Mouse (Mus musculus) C2C12 (cell line): ENCODE data around the gene Pigx. TPM values are rescaled to one million over a fixed set of nuclear protein-coding genes. Genes with fewer than 3 reads are reported as not detected.

Experiments used
- H3K27me3 ChIP-seq: one replicate; pipeline ENCODE4 v1.6.1; 2011; ENCODE audit not compliant: control insufficient read depth, insufficient read depth, insufficient read length
- H3K36me3 ChIP-seq: one replicate; pipeline ENCODE4 v1.6.1; 2011; ENCODE audit not compliant: control insufficient read depth, insufficient read depth
- H3K4me3 ChIP-seq: one replicate; pipeline ENCODE4 v1.5.1; 2011; ENCODE audit warnings: mild to moderate bottlenecking, control low read depth; ENCODE audit not compliant: poor library complexity, insufficient read depth, severe bottlenecking
- H3K79me2 ChIP-seq: one replicate; pipeline ENCODE4 v1.6.1; 2011; ENCODE audit not compliant: control insufficient read depth, insufficient read depth
- H3K79me3 ChIP-seq: one replicate; pipeline ENCODE4 v1.6.1; 2011; ENCODE audit warnings: low read depth, control low read depth
- H3ac ChIP-seq: one replicate; pipeline ENCODE3; 2011; ENCODE audit warnings: low read depth; ENCODE audit not compliant: control insufficient read depth, insufficient read length
- CEBPB ChIP-seq: IDR thresholded peaks from one replicate; pipeline ENCODE4 v1.6.1; 2011; ENCODE audit warnings: low read depth, mild to moderate bottlenecking, control low read depth, moderate library complexity
- CTCF ChIP-seq: IDR thresholded peaks from one replicate; pipeline ENCODE4 v1.5.1; 2011; ENCODE audit not compliant: control insufficient read depth, insufficient read depth, insufficient read length
- FOSL1 ChIP-seq: IDR thresholded peaks from one replicate; pipeline ENCODE4 v1.8.0; 2011; ENCODE audit warnings: mild to moderate bottlenecking, low read length; ENCODE audit not compliant: poor library complexity, insufficient read depth, severe bottlenecking
- MAX ChIP-seq: IDR thresholded peaks from one replicate; pipeline ENCODE4 v1.6.1; 2011; ENCODE audit warnings: mild to moderate bottlenecking, control low read depth
- MYOD1 ChIP-seq: IDR thresholded peaks from one replicate; pipeline ENCODE4 v1.6.1; 2011; ENCODE audit warnings: low read depth; ENCODE audit not compliant: control insufficient read depth, insufficient read length
- MYOG ChIP-seq: IDR thresholded peaks from one replicate; pipeline ENCODE4 v1.6.1; 2011; ENCODE audit not compliant: control insufficient read depth, insufficient read length; ENCODE audit errors: extremely low read depth
- USF1 ChIP-seq: IDR thresholded peaks from one replicate; pipeline ENCODE4 v1.6.1; 2011; ENCODE audit warnings: low read depth, mild to moderate bottlenecking, control low read depth, moderate library complexity
- polyA plus RNA-seq: library from polyadenylated mRNA; unstranded; fragments of >200 nt; fragmentation: generic; extraction: Trizol; gene quantifications from one replicate; pipeline ENCODE4 v1.2.1, GENCODE M21; 2012; ENCODE audit warnings: missing spikeins

Pigx gene
- polyA plus RNA-seq, 1 experiment: 30.8 TPM

GRCm38 (mm10) chr16:32133148-32133547 lies 33.6 kb upstream of the Pigx start:
- H3K79me3 ChIP-seq: no peaks in the 10 kb centered on the region
- TF ChIP-seq CEBPB (no peak), MYOD1 (no peak), MYOG (no peak), USF1 (no peak), FOSL1 (no peak), MAX (no peak), CTCF (no peak)
- no peaks in the 10 kb centered on the region for H3K36me3 ChIP-seq
- H3ac ChIP-seq: no peak overlapping the region
- H3K27me3 ChIP-seq: peaks cover 14% of the 10 kb centered on the region
- H3K4me3 ChIP-seq: no peak overlapping the region
- no peaks in the 10 kb centered on the region for H3K79me2 ChIP-seq

- H3ac ChIP-seq: no peak overlapping the region
- H3K79me2 ChIP-seq: no peaks in the 10 kb centered on the region
- peaks cover 8% of the 10 kb centered on the region for H3K27me3 ChIP-seq
- no peak overlapping the region for H3K4me3 ChIP-seq
- TF ChIP-seq MYOD1: no peak
- no peak for TF ChIP-seq CEBPB
- TF ChIP-seq MAX: no peak
- no peak for TF ChIP-seq USF1
- TF ChIP-seq MYOG: no peak
- no peak for TF ChIP-seq FOSL1
- no peak for TF ChIP-seq CTCF
- no peaks in the 10 kb centered on the region for H3K79me3 ChIP-seq
- H3K36me3 ChIP-seq: no peaks in the 10 kb centered on the region
These were observed 30.8 kb upstream of the Pigx start for GRCm38 (mm10) chr16:32130190-32130826.

- Histone ChIP-seq H3K79me2 (no peaks in the 10 kb centered on the region), H3K36me3 (no peaks in the 10 kb centered on the region), H3K27me3 (peaks cover 8% of the 10 kb centered on the region), H3ac (no peak overlapping the region), H3K79me3 (no peaks in the 10 kb centered on the region), H3K4me3 (no peak overlapping the region)
- TF ChIP-seq USF1 (no peak), MYOG (no peak), FOSL1 (no peak), MYOD1 (no peak), MAX (no peak), CTCF (no peak), CEBPB (no peak)
These were observed 30.1 kb upstream of the Pigx start for GRCm38 (mm10) chr16:32129449-32130189.

- Histone ChIP-seq H3K79me2 (no peaks in the 10 kb centered on the region), H3K4me3 (no peak overlapping the region), H3K27me3 (peaks cover 5% of the 10 kb centered on the region), H3ac (no peak overlapping the region), H3K36me3 (no peaks in the 10 kb centered on the region), H3K79me3 (no peaks in the 10 kb centered on the region)
- TF ChIP-seq FOSL1 (no peak), CTCF (no peak), MYOG (no peak), MAX (no peak), CEBPB (no peak), USF1 (no peak), MYOD1 (no peak)
These were observed 27.5 kb upstream of the Pigx start for GRCm38 (mm10) chr16:32127046-32127445.

GRCm38 (mm10) chr16:32125364-32125763 lies 25.8 kb upstream of the Pigx start:
- no peaks in the 10 kb centered on the region for H3K79me2 ChIP-seq
- H3K79me3 ChIP-seq: no peaks in the 10 kb centered on the region
- H3K36me3 ChIP-seq: no peaks in the 10 kb centered on the region
- no peak overlapping the region for H3ac ChIP-seq
- no peak overlapping the region for H3K4me3 ChIP-seq
- TF ChIP-seq MYOD1: no peak
- TF ChIP-seq CTCF: no peak
- no peak for TF ChIP-seq FOSL1
- TF ChIP-seq MYOG: no peak
- TF ChIP-seq USF1: no peak
- no peak for TF ChIP-seq CEBPB
- no peak for TF ChIP-seq MAX
- peaks cover 5% of the 10 kb centered on the region for H3K27me3 ChIP-seq
